9 mouse cellular contexts compared by ENCODE assay signal in the genomic region with DNA sequence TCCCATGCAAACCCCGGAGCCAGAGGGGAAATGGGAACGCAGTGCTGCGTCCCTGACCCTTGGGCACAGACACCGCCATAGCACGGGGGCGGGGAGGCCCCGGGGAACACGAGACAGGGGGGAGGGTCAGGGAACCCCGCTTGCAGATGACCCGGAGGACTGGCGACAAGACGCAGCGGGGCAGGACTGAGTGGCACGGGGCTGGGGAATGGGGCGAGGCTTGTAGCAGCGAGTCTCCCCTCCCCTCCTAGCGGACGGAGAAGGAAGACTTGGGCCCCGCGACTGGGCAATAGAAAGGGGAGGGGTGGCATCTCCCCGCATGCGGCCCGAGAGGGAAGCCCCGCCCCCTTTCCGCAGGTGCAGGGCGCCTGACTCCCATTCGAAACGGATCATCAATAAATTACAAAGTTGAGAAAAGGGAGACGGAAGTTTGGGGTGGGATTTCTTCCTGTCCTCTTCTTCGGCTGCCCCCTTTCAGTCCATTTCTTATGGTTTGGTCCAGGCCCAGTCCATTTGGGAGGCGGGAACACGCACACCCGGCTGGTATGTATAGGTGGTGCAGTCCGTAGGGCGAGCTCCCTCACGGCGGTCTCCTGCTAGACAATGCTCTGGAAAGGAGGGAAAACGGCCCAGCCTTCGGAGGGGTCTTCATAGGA. TPM values are rescaled to one million over a fixed set of nuclear protein-coding genes. Genes with fewer than 3 reads are reported as not detected.
A peak's percentile ranks its signal among the peaks of the same experiment; 100 is the strongest.
DNase-seq lines count a peak whose midpoint lies in the region; ATAC-seq lines count a peak whose summit lies in the region.
"Had no signal": no experiment of that assay in that cellular context is flagged by ENCODE, and none has a peak within 500 bp of the region (broad histone marks: within the 10 kb centered on the region; RNA-seq: fewer than 3 reads in every experiment).

No protein-coding gene starts in this region.

- WGBS in intestine, embryonic 16.5 days, result under 1% methylated on average over 36 of the region's 39 CpGs
- 1% methylated on average over 37 of the region's 39 CpGs for WGBS in neural tube, embryonic 13.5 days

- H3K9ac ChIP-seq in intestine, embryonic 16.5 days (ENCODE audit: low read depth, low read length), result peak overlapping the region; percentile 75
- peak overlapping the region; percentile 75 for H3K9ac ChIP-seq in neural tube, embryonic 13.5 days

- peaks cover 46% of the 10 kb centered on the region for H3K4me1 ChIP-seq in intestine, embryonic 16.5 days (ENCODE audit: control insufficient read depth, insufficient read depth, low read length)
- H3K4me1 ChIP-seq in neural tube, embryonic 13.5 days (replicated peaks), result peaks cover 43% of the 10 kb centered on the region

- peak; percentile 67 to 84 for DNase-seq in urinary bladder, adult 18-20 months (ENCODE audit: low spot score in 2 of 2)
- no peak for DNase-seq in urinary bladder, postnatal 10 days (ENCODE audit: low spot score)
- peak; percentile 75 to 77 for DNase-seq in cerebellum, postnatal 25 days
- peak; percentile 45 for DNase-seq in gastrocnemius, postnatal 25 days
- DNase-seq in lung, adult 18-20 months, result peak; percentile 78 to 81
- peak; percentile 64 for DNase-seq in thymus, postnatal 4 days

- peak; percentile 83 for ATAC-seq in intestine, embryonic 16.5 days
- peak; percentile 79 for ATAC-seq in neural tube, embryonic 13.5 days (ENCODE audit: low read depth)

- H3K27me3 ChIP-seq in intestine, embryonic 16.5 days (replicated peaks; ENCODE audit: control insufficient read depth, insufficient read depth, low read length), result no peaks in the 10 kb centered on the region
- H3K27me3 ChIP-seq in neural tube, embryonic 13.5 days, result peaks cover 21% of the 10 kb centered on the region

- no peaks in the 10 kb centered on the region for H3K36me3 ChIP-seq in intestine, embryonic 16.5 days (ENCODE audit: control insufficient read depth, insufficient read depth, low read length)
- peaks cover 6% of the 10 kb centered on the region; the same call in 1 of the 2 replicates for H3K36me3 ChIP-seq in neural tube, embryonic 13.5 days

- H3K27ac ChIP-seq in intestine, embryonic 16.5 days (ENCODE audit: low read length), result peak overlapping the region; percentile 82
- H3K27ac ChIP-seq in neural tube, embryonic 13.5 days (replicated peaks), result peak overlapping the region; percentile 52; the same call in 1 of the 2 replicates

- H3K9me3 ChIP-seq in intestine, embryonic 16.5 days (ENCODE audit: control insufficient read depth, low read length), result no peaks in the 10 kb centered on the region
- no peaks in the 10 kb centered on the region for H3K9me3 ChIP-seq in neural tube, embryonic 13.5 days

- peak overlapping the region; percentile 64 for H3K4me3 ChIP-seq in intestine, embryonic 16.5 days (ENCODE audit: low read length)
- H3K4me3 ChIP-seq in neural tube, embryonic 13.5 days, result peak overlapping the region; percentile 49

- peak overlapping the region; percentile 95 for H3K4me2 ChIP-seq in intestine, embryonic 16.5 days (ENCODE audit: low read depth, low read length)
- H3K4me2 ChIP-seq in neural tube, embryonic 13.5 days, result peak overlapping the region; percentile 79

RNA-seq across cellular contexts. Expression of a gene that starts 4.4 kb away (rescaled TPM):
- total RNA-seq in gastrocnemius, postnatal 25 days (2021), result 100 to 1,000 TPM; 812 to 910 TPM
- 0.86 and 1.4 TPM in 2 replicates for polyA plus RNA-seq in intestine, embryonic 16.5 days (2015; fragmentation: Nextera tagmentation; extraction: Ambion mirVana)
- polyA plus RNA-seq in neural tube, embryonic 13.5 days (2015; fragmentation: Nextera tagmentation; extraction: Ambion mirVana), result 0.55 and 0.74 TPM in 2 replicates

RNA-seq across cellular contexts. Expression of a gene that starts 6.0 kb away (rescaled TPM):
- total RNA-seq in gastrocnemius, postnatal 25 days (2021), result 10 to 100 TPM; 17.0 to 18.3 TPM
- 33.4 and 36.3 TPM in 2 replicates for polyA plus RNA-seq in intestine, embryonic 16.5 days (2015; fragmentation: Nextera tagmentation; extraction: Ambion mirVana)
- 7.1 and 7.2 TPM in 2 replicates for polyA plus RNA-seq in neural tube, embryonic 13.5 days (2015; fragmentation: Nextera tagmentation; extraction: Ambion mirVana)

RNA-seq across cellular contexts. Expression of a gene that starts 27.3 kb away (rescaled TPM):
- total RNA-seq in gastrocnemius, postnatal 25 days (2021), result under 1 TPM; 0.18 to 0.38 TPM
- 10.3 and 12.0 TPM in 2 replicates for polyA plus RNA-seq in intestine, embryonic 16.5 days (2015; fragmentation: Nextera tagmentation; extraction: Ambion mirVana)
- polyA plus RNA-seq in neural tube, embryonic 13.5 days (2015; fragmentation: Nextera tagmentation; extraction: Ambion mirVana), result 18.4 and 20.3 TPM in 2 replicates

RNA-seq across cellular contexts. Expression of a gene that starts 30.8 kb away (rescaled TPM):
- total RNA-seq in gastrocnemius, postnatal 25 days (2021), result under 1 TPM in 1 of 2 experiments, not detected in 1; 0.67 TPM
- 1.2 and 2.7 TPM in 2 replicates for polyA plus RNA-seq in intestine, embryonic 16.5 days (2015; fragmentation: Nextera tagmentation; extraction: Ambion mirVana)
- 11.1 and 11.6 TPM in 2 replicates for polyA plus RNA-seq in neural tube, embryonic 13.5 days (2015; fragmentation: Nextera tagmentation; extraction: Ambion mirVana)
- total RNA-seq: gastrocnemius, postnatal 36 days had no signal

RNA-seq across cellular contexts. Expression of a gene that starts 56.0 kb away (rescaled TPM):
- 10 to 100 TPM; 76.1 to 78.0 TPM for total RNA-seq in gastrocnemius, postnatal 25 days (2021)
- 139 and 150 TPM in 2 replicates for polyA plus RNA-seq in intestine, embryonic 16.5 days (2015; fragmentation: Nextera tagmentation; extraction: Ambion mirVana)
- 186 and 225 TPM in 2 replicates for polyA plus RNA-seq in neural tube, embryonic 13.5 days (2015; fragmentation: Nextera tagmentation; extraction: Ambion mirVana)
